Mouse (Mus musculus): Measurements from ENCODE around the gene Sim2. TPM values are rescaled to one million over a fixed set of nuclear protein-coding genes. Genes with fewer than 3 reads are reported as not detected.

Sim2 gene
- total RNA-seq, 2 experiments from 2014 or later: not detected

GRCm38 (mm10) chr16:94093151-94093863 lies 8.6 kb downstream of the Sim2 start:
- ATAC-seq (replicated peaks; ENCODE audit: low FRiP score, poor library complexity, severe bottlenecking): no peak

GRCm38 (mm10) chr16:94094251-94095108 lies 9.7 kb downstream of the Sim2 start:
- no peak for ATAC-seq (replicated peaks; ENCODE audit: low FRiP score, poor library complexity, severe bottlenecking)

DNA sequence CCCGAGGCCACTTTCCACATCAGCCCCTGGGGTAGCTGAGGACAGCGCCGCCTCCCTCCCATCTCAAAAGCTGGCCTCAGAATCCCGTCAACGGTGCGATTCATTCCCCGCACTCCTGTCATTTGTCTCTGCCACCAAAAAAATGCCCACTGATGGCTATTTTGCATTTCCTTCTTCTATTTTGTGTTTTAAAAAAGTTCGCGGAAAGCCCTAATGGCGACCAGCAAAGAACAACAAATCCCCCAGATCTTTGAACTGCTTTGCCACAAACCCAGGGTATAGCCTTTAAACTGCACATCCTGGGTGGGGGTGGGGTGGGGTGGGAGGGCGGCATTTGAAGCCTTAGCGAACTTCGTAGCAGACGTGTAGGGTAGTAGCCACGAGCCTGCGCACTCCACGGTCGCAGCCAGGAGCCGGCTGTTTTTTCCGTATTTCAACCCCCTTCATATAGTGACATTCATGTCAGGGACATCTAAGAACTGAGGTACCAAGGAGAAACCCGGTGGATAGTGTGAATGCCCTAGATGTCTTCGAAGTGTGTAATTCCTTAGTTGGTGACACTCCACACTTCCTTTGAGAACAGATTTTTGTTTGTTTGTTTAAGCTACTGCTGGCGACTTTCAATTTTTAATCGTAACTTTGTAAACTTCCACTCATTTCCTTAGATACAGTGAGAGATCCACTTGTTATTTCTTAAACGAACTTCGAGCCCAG lies 10.5 kb downstream of the Sim2 start:
- no peak for ATAC-seq (replicated peaks; ENCODE audit: low FRiP score, poor library complexity, severe bottlenecking)

DNA sequence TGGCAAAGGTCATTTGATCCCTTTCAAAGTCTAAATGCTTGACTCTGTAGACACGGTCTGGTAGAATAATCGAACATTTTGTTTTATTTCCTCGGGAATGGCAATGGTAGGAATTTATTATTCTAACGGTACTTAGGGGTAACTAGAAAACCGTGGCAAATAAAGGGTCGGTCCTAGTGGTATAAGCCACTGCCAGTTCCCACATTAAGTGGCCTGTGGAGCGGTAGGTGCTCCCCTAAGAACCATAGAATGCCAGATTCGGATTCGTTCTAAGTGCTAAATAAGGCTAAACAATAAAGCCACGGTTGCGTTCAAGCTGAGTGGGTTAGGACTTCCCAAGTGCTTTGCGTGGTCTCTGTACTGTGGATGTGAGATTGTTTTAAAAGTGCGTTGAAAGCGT lies 11.7 kb downstream of the Sim2 start:
- ATAC-seq (replicated peaks; ENCODE audit: low FRiP score, poor library complexity, severe bottlenecking): no peak

DNA sequence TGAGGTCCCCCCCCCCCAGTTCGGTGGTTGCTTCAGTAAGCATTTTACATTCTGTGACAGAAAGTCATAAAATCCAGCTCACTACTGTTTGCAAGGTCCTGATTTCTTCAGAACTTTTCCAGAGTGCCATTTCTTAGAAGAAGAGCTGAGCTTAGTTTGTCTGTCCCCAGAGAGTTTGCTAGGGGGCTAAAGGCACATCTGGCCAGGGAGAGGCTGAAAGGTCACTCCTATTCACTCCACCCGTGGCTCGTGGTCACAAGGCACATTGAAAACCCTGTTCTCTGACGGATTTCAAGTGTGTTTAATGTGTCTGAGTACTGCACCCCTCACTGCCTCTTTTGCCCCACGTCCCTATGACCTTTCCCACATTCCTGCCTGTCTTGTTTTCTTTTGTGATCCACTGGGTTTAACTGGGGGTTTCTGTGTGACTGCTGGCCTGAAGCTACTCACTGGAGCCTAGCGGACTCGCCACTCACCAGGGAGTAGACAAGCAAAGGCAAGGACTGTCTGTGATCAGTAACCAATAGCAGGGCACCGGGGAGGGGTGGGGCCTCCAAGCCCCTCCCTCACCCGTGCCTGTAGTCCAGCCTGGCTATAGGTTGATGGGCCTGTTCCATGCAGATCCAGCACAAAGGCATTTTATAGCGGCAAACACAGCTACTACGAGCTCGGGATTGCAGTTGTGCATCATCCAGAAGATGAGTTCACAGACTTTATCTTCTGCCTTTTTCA lies 13.2 kb downstream of the Sim2 start:
- ATAC-seq (replicated peaks; ENCODE audit: low FRiP score, poor library complexity, severe bottlenecking): no peak

DNA sequence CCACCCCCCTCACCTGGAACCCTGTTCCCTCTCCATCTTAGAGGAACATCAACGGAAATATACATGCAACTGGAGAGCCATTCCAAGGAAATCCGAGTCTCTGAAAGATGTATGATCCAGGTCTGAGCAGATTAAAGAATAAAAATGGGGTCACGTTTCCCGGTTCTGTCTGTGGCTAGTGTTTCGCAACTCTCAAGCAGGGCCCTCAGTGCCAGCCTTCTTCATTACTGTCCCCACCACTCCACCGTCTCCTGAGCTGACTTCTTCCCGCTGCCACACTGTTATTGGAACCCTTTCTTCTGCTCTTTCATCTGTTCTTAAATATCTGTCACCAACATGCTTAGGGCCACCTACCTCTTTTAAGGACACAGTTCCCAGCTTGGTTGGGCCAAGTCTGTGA lies 28.4 kb downstream of the Sim2 start:
- ATAC-seq (replicated peaks; ENCODE audit: low FRiP score, poor library complexity, severe bottlenecking): no peak

DNA sequence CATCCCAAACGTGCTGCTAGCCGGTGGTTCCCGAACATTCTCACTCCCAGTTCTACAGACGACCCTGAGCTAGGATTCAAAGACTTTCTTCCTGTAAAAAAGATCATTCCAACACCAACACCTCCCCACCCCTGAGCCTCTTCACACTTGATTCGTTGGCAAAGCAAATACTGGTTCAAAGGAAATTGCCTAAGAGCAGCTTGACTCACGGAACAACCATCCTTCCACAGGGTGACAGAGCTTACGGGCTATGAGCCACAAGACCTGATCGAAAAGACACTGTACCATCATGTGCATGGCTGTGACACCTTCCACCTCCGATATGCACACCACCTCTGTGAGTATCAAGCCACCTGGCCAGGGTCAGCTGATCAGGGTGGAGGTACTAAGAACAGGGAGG lies 30.0 kb downstream of the Sim2 start:
- ATAC-seq (replicated peaks; ENCODE audit: low FRiP score, poor library complexity, severe bottlenecking): no peak

- no peak for ATAC-seq (replicated peaks; ENCODE audit: low FRiP score, poor library complexity, severe bottlenecking)
Measured at GRCm38 (mm10) chr16:94117333-94117732, 32.6 kb downstream of the Sim2 start.

DNA sequence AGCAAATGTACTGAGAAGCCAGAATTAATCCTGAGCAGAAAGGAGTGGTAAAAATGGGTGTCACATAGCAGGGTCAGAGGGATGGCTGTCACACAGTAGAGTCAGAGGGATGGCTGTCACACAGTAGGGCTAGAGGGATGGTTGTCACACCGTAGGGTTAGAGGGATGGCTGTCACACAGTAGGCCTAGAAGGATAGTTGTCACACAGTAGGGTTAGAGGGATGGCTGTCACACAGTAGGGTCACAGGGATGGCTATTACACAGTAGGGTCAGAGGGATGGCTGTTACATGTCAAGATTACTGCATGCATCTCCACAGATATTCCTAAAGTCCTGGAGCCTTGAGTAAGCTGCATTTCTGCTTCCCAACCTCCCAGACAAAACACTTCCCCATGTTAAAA lies 33.7 kb downstream of the Sim2 start:
- ATAC-seq (replicated peaks; ENCODE audit: low FRiP score, poor library complexity, severe bottlenecking): no peak

GRCm38 (mm10) chr16:94122347-94122746 lies 37.6 kb downstream of the Sim2 start:
- ATAC-seq (replicated peaks; ENCODE audit: low FRiP score, poor library complexity, severe bottlenecking): no peak

DNA sequence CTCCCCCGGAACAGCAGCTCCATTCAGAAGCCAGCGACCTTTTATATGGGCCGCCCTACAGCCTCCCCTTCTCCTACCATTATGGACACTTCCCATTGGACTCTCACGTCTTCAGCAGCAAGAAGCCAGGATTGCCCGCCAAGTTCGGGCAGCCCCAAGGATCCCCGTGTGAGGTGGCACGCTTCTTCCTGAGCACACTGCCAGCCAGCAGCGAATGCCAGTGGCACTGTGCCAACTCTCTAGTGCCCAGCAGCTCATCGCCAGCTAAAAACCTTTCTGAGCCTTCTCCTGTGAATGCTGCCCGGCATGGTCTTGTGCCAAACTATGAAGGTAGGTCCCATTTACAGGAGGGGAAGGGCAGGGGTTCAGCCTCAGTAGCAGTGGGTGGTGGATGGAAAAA lies 38.5 kb downstream of the Sim2 start:
- ATAC-seq (replicated peaks; ENCODE audit: low FRiP score, poor library complexity, severe bottlenecking): no peak

- no peak for ATAC-seq (replicated peaks; ENCODE audit: low FRiP score, poor library complexity, severe bottlenecking)
Measured at GRCm38 (mm10) chr16:94125172-94125981, 40.6 kb downstream of the Sim2 start.

- no peak for ATAC-seq (replicated peaks; ENCODE audit: low FRiP score, poor library complexity, severe bottlenecking)
Measured at GRCm38 (mm10) chr16:94126200-94126599, 41.5 kb downstream of the Sim2 start.

DNA sequence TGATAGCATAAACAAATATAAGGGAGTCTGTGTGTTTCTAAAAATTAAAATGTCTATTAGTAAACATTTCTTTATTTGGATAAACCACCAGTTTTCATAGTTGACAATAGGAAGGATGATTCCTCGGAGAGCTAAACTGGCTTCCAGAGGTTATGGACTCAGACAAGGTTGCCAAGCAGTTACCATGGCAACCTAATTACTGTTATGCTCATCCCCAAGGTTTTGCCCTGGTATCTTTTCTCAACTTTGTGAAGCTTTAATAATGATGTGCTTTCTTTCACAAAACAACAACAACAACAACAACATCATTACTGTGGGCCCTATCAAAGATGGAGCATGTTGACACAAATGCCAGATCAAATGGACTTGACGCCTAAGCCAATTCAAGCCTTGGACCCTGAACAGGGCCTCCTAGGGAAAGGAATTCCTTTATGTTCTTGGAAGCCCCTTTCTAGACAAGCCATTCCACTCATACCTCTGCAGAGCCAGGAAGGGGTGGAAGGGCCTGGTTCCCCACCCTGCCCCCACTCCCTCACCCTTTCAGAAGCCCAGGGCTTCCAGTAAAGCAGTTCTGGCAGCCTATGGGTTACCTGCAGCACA lies 43.6 kb downstream of the Sim2 start:
- no peak for ATAC-seq (replicated peaks; ENCODE audit: low FRiP score, poor library complexity, severe bottlenecking)

GRCm38 (mm10) chr16:94134218-94134617 lies 49.5 kb downstream of the Sim2 start:
- ATAC-seq (replicated peaks; ENCODE audit: low FRiP score, poor library complexity, severe bottlenecking): no peak

- no peak for ATAC-seq (replicated peaks; ENCODE audit: low FRiP score, poor library complexity, severe bottlenecking)
Measured at GRCm38 (mm10) chr16:94140746-94141145, 56.0 kb downstream of the Sim2 start.

DNA sequence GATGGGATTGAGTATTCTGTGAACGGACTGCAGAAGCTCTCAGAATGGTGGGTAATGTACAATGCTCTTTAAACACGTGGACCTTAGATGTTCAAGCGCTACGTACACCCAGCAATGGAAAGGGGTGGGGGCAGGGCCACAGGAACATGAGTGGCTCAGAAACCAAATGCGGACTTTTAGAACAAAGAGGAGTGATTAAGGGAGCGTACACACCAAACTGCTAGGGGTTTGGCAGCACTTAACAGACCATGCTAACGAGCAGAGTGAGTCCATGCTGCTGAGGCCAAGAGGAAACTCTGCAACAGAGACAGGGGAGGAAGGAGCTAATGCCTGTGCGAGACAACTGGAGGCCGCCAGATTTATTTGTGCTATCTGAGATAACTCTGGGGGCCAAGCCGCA lies 58.6 kb downstream of the Sim2 start:
- no peak for ATAC-seq (replicated peaks; ENCODE audit: low FRiP score, poor library complexity, severe bottlenecking)

DNA sequence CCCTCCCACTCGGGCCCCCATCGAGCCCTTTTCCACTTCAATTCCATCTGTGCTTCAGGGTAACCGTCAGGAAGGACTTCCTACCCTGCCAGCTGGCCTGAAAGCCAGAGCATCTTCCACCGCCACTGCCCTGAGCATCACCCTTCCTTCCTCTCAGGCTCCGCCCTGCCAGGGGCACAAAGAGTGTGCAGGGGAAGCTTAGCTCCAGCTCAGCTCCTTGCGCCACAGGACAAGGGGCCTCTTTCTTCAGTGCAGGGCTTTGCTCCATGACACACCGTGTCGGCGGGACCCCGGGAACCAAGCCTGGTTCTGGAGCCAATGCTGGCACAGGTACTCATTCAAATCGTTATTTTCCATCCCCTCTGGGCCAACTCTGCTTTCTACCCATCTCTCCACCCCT lies 63.4 kb downstream of the Sim2 start:
- ATAC-seq (replicated peaks; ENCODE audit: low FRiP score, poor library complexity, severe bottlenecking): no peak
